Mouse (Mus musculus): Measurements from ENCODE around the gene Bco2.

The Bco2 gene

GRCm38 (mm10) chr9:50555094-50555446 lies at the start of gene Bco2:
TSS of gene Bco2 (minus strand) at chr9:50555181.
- DNase-seq: no peak

GRCm38 (mm10) chr9:50604338-50604737 lies 49.4 kb upstream of the Bco2 start:
- no peak for DNase-seq

GRCm38 (mm10) chr9:50603998-50604324 lies 49.0 kb upstream of the Bco2 start:
- no peak for DNase-seq

GRCm38 (mm10) chr9:50603189-50603997 lies 48.4 kb upstream of the Bco2 start, which contains the start of the genes Sdhd and Timm8b:
TSS of gene Sdhd (minus strand) at chr9:50603812.
TSS of gene Timm8b (plus strand) at chr9:50603910.
- peak; percentile 93 to 95 for DNase-seq

- no peak for DNase-seq
Observed at GRCm38 (mm10) chr9:50602055-50602845, 47.3 kb upstream of the Bco2 start.

- DNase-seq: no peak
Observed at GRCm38 (mm10) chr9:50601536-50601935, 46.6 kb upstream of the Bco2 start.

GRCm38 (mm10) chr9:50596973-50597372 lies 42.0 kb upstream of the Bco2 start:
- DNase-seq: no peak

GRCm38 (mm10) chr9:50594794-50595417 lies 39.9 kb upstream of the Bco2 start:
- no peak for DNase-seq

- peak; percentile 78 for DNase-seq
Observed at GRCm38 (mm10) chr9:50593544-50593943, 38.6 kb upstream of the Bco2 start.

- DNase-seq: no peak
Observed at GRCm38 (mm10) chr9:50592955-50593354, 38.0 kb upstream of the Bco2 start.

GRCm38 (mm10) chr9:50590856-50591518 lies 36.0 kb upstream of the Bco2 start:
- peak; percentile 12 to 15 for DNase-seq

GRCm38 (mm10) chr9:50586955-50587354 lies 32.0 kb upstream of the Bco2 start:
- DNase-seq: no peak

- no peak for DNase-seq
Observed at GRCm38 (mm10) chr9:50585145-50585818, 30.3 kb upstream of the Bco2 start.

- no peak for DNase-seq
Observed at GRCm38 (mm10) chr9:50580370-50580769, 25.4 kb upstream of the Bco2 start.

GRCm38 (mm10) chr9:50569599-50570525 lies 14.9 kb upstream of the Bco2 start:
- no peak for DNase-seq

GRCm38 (mm10) chr9:50567881-50568280 lies 12.9 kb upstream of the Bco2 start:
- DNase-seq: no peak

GRCm38 (mm10) chr9:50567372-50567771 lies 12.4 kb upstream of the Bco2 start:
- DNase-seq: no peak

- no peak for DNase-seq
Observed at GRCm38 (mm10) chr9:50565940-50566339, 11.0 kb upstream of the Bco2 start.

- DNase-seq: no peak
Observed at GRCm38 (mm10) chr9:50565173-50565572, 10.2 kb upstream of the Bco2 start.

- no peak for DNase-seq
Observed at GRCm38 (mm10) chr9:50561918-50562360, 7.0 kb upstream of the Bco2 start.
